Mouse (Mus musculus) stomach, postnatal 0 days (tissue): ENCODE results near the gene Scn1a.

Experiments
- CTCF ChIP-seq: IDR thresholded peaks from 2 replicates; pipeline ENCODE4 v1.5.1; 2016; ENCODE audit warnings: antibody characterized with exemption, low read depth, mild to moderate bottlenecking, moderate library complexity
- EP300 ChIP-seq: optimal IDR thresholded peaks from 2 replicates; pipeline ENCODE3; 2016; ENCODE audit warnings: antibody characterized with exemption

DNA sequence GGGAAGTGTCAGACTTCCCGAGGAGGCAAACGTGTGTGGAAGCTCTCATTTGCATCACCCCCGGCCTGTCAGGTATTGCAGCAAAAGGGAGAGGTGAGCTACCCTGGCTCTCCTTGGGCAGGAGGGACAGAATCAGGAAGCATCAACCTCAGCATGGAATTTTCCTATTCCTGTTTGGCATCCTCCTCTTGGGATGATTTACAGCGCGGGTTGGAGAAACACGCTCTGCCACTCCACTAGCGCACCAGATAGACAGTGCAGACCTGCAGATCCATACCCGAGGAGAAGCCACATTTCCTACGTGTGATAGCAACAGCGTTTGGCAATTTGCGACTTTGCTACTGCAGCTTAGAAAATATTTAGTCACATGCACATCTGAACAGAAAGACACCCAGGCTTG is 32.2 kb downstream of the Scn1a start:
- TF ChIP-seq CTCF (no peak), EP300 (no peak)
